ENCODE assay signal across 7 mouse cellular contexts in the genomic region with DNA sequence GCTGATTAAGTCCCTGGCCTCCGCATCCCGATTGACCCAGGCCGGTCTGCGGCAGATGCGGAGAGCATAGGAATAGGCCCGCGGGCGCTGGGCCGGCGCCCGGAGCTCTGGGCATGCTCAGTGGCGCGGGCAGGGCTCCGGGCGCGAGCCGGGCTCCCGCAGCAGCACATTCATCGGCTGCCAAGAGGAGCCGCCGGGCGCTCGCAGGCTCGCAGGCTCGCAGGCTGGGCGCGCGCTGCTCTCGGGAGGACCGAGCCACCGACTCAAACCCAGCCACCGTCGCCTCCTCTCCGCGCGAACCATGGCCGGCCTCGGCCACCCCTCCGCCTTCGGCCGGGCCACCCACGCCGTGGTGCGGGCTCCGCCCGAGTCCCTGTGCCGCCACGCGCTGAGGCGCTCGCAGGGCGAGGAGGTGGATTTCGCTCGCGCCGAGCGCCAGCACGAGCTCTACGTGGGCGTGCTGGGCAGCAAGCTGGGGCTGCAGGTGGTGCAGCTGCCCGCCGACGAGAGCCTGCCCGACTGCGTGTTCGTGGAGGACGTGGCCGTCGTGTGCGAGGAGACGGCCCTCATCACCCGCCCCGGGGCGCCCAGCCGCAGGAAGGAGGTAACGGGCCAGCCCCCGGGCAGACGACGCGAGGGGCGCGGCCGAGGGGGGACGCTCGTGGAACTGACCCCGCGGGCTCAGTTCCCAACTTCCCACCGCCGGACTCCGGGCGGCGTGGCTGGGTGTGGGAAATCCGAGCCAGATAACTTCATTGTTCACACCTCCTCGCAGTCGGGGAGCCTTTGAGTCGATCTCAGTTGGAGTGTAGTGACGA. TPM values are rescaled to one million over a fixed set of nuclear protein-coding genes. Genes with fewer than 3 reads are reported as not detected.
DNase-seq lines count a peak whose midpoint lies in the region; ATAC-seq lines count a peak whose summit lies in the region.

Gene Ddah1 (plus strand): TSS at position 115 of the 818 bp plus-strand sequence.

- peak; percentile 81 for ATAC-seq in intestine, embryonic 14.5 days (replicated peaks; ENCODE audit: low FRiP score, low TSS enrichment, low read depth)
- ATAC-seq in megakaryocyte-erythroid progenitor cell, adult 5-6 weeks (replicated peaks; ENCODE audit: low FRiP score, low TSS enrichment, poor library complexity, severe bottlenecking): peak; percentile 18; the same call in 1 of the 2 replicates

- H3K9ac ChIP-seq in intestine, embryonic 14.5 days (ENCODE audit: low read length): peak within 1 kb of the TSS; percentile 67

- DNase-seq in adrenal gland, postnatal 14 days: peak; percentile 82
- peak; percentile 73 for DNase-seq in embryo, embryonic 10 days (ENCODE audit: low spot score)
- peak; percentile 70 for DNase-seq in gastrocnemius, postnatal 25 days
- DNase-seq in intestine, embryonic 14.5 days (ENCODE audit: low spot score): peak; percentile 83
- DNase-seq in left cerebral cortex, postnatal 10 days (ENCODE audit: extremely low spot score in 1 of 2, low spot score in 2 of 2): peak; percentile 49 to 80
- peak; percentile 19 for DNase-seq in skeletal muscle tissue, adult 2 months (ENCODE audit: low read depth, low spot score)

- intact Hi-C loops in left cerebral cortex, postnatal 10 days (cut with DNase I): loop anchor here (5.0 to 10.0 kb wide), 2 partner anchors 111 to 136 kb away; partner anchors contain the start of gene Ccn1

- peak within 1 kb of the TSS; percentile 58 for H3K4me3 ChIP-seq in intestine, embryonic 14.5 days (ENCODE audit: low read depth, low read length)

- peaks cover 5% of the 10 kb centered on the region for H3K4me1 ChIP-seq in intestine, embryonic 14.5 days (replicated peaks; ENCODE audit: control insufficient read depth, insufficient read depth, low read length)

- no peaks in the 10 kb centered on the region for H3K36me3 ChIP-seq in intestine, embryonic 14.5 days (ENCODE audit: control insufficient read depth, insufficient read depth, low read length)

- H3K27ac ChIP-seq in intestine, embryonic 14.5 days (ENCODE audit: low read depth): peak within 1 kb of the TSS; percentile 41; the same call in 1 of the 2 replicates

- H3K4me2 ChIP-seq in intestine, embryonic 14.5 days (ENCODE audit: low read length): peak within 1 kb of the TSS; percentile 100

- peaks cover 21% of the 10 kb centered on the region for H3K27me3 ChIP-seq in intestine, embryonic 14.5 days (replicated peaks; ENCODE audit: control insufficient read depth, insufficient read depth, low read length)

- no peaks in the 10 kb centered on the region for H3K9me3 ChIP-seq in intestine, embryonic 14.5 days (ENCODE audit: control insufficient read depth, low read length)

- under 1% methylated on average over 95 of the region's 97 CpGs for WGBS in intestine, embryonic 14.5 days

RNA-seq across cellular contexts. Expression of gene Ddah1, which starts in this region (rescaled TPM):
- total RNA-seq in adrenal gland, postnatal 14 days (2021): 5.4 and 8.3 TPM in 2 replicates
- 1 to 10 TPM; 4.8 to 5.7 TPM for total RNA-seq in gastrocnemius, postnatal 25 days (2021)
- polyA plus RNA-seq in intestine, embryonic 14.5 days (2014; fragmentation: Nextera tagmentation; extraction: Ambion mirVana): 45.3 and 46.9 TPM in 2 replicates
- total RNA-seq in left cerebral cortex, postnatal 10 days (2021): 10 to 100 TPM; 87.0 to 87.8 TPM
- total RNA-seq in megakaryocyte-erythroid progenitor cell, adult 5-6 weeks (2014; fragmentation: Nextera tagmentation): not detected in 2 replicates
- 0.33 and 0.99 TPM in 2 replicates for total RNA-seq in megakaryocyte-erythroid progenitor cell, adult 5-6 weeks (2017)

Comparison
In these comparisons a context has a peak if more than half of its experiments do, and no peak if none do; other contexts are left out.
1. Peak in every context shown above with its lines: DNase-seq, ATAC-seq, H3K4me3 ChIP-seq and H3K27ac ChIP-seq.
2. Peak in ATAC-seq in megakaryocyte-erythroid progenitor cell, adult 5-6 weeks; RNA of the gene not detected or under 1 TPM.
3. DNase-seq: peak in every context shown above with its lines; median percentile 83 in intestine, embryonic 14.5 days; 82 in adrenal gland, postnatal 14 days; 73 in embryo, embryonic 10 days; 70 in gastrocnemius, postnatal 25 days; 64 in left cerebral cortex, postnatal 10 days; 19 in skeletal muscle tissue, adult 2 months.